Mouse (Mus musculus): Measurements from ENCODE around the gene Olfr31. TPM values are rescaled to one million over a fixed set of nuclear protein-coding genes. Genes with fewer than 3 reads are reported as not detected.

Gene Olfr31
- polyA plus RNA-seq, 1 experiment from 2014 or later: not detected

DNA sequence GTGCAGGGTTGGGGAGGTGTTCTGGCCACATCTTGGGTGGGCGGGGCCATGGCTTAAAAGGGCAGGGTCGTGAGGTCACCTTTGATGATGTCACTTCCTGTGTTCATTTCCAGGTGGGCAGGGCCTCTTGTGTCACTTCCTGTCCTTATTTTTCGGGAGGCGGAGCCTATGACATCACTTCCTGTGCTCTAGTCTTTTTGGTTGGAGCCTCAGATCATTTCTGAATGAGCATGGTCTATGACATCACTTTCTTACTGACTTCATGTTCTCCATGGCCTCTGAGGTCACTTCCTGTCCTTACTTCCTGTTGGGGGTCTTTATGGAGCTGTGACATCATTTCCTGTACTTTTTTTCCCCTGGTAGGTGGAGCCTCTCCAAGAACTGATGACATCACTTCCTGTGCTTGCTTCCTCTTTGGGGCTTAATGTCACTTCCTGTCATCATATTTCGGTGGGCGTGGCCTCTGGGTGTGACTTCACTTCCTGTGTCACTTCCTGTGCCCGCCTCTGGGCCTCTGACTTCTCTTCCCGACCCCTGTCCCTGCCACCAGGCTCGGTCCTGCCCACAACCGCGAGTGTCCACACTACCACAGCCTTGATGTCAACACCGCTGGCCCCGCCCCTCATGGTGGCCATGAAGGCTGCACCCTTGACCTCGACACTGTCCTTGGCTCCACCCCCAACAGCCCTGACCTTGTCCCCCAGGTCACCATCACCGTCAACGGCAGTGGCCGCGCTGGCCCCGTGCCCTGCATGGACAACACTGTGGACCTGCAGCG lies 27.0 kb downstream of the Olfr31 start:
- Histone ChIP-seq H3K27ac (no peak overlapping the region), H3K4me3 (replicated peaks) (no peak overlapping the region), H3K4me1 (replicated peaks) (no peaks in the 10 kb centered on the region), H3K36me3 (peaks cover 12% of the 10 kb centered on the region), H3K27me3 (no peaks in the 10 kb centered on the region), H3K4me2 (replicated peaks) (no peak overlapping the region), H3K9ac (replicated peaks) (no peak overlapping the region), H3K9me3 (peaks cover 49% of the 10 kb centered on the region)
- WGBS: 97% methylated on average over 20 of the region's 20 CpGs
- no peak for ATAC-seq

DNA sequence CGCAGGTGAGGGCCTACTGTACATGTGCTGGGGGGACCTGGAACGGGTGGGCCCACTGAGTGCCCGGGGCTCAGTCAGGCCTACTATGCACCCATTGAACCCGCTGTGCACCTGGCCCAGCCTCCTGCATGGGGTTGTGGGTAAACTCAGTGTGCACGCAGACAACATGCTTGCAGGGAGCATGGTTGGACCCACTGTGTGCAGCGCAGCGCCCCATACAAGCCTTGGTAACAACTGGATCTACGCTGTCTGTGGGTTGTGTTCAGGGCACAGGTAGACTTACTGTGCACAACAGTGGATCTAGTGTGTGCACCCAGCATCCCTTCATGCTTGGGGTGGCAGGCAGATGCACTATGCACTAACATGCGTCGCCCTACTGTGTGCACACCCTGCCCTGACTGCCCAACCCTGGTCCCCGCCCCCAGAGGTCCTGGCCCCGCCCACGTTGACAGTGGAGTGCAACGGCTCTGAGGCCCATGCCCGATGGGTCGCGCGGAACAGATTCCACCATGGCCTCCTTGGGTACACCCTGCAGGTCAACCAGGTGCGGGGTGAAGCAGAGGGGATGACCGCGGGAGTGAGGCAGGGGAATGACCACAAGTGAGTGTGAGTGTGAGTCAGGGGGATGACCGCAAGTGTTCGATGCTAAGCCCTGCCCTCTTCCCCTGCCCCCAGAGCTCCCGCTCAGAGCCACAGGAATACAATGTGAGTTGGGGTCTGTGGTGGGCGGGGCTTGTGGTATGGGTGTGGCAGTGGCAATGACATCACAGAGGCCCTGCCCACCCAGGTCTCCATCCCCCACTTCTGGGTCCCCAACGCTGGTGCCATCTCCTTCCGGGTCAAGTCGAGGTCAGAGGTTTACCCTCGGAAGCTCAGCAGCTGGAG lies 27.9 kb downstream of the Olfr31 start:
- 97% methylated on average over 29 of the region's 29 CpGs for WGBS
- peaks cover 49% of the 10 kb centered on the region for H3K9me3 ChIP-seq

DNA sequence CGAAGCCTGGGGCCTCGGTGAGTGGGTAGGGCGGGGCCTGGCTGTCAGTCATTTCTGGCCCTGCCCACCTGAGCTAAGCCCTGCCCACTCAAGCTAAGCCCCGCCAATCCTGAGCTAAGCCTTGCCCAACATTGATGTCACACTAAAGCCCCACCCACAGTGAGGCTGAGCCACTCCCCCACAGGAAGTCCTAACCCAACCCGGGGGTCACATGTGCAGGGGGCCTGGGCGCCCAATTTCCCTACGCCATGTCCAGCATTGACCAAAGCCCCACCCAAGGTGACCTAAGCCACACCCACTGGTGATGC lies 28.5 kb downstream of the Olfr31 start:
- Histone ChIP-seq H3K4me1 (replicated peaks) (no peaks in the 10 kb centered on the region), H3K36me3 (peaks cover 12% of the 10 kb centered on the region), H3K4me2 (replicated peaks) (no peak overlapping the region), H3K4me3 (replicated peaks) (no peak overlapping the region), H3K27ac (no peak overlapping the region), H3K9me3 (peaks cover 49% of the 10 kb centered on the region), H3K9ac (replicated peaks) (no peak overlapping the region), H3K27me3 (no peaks in the 10 kb centered on the region)
- no peak for ATAC-seq
- 95% methylated on average over 7 of the region's 7 CpGs for WGBS

More for the DNA sequence above, 27.9 kb downstream of the Olfr31 start:
- peaks cover 12% of the 10 kb centered on the region for H3K36me3 ChIP-seq
- H3K4me3 ChIP-seq (replicated peaks): no peak overlapping the region
- no peak overlapping the region for H3K27ac ChIP-seq
- no peaks in the 10 kb centered on the region for H3K4me1 ChIP-seq (replicated peaks)
- H3K27me3 ChIP-seq: no peaks in the 10 kb centered on the region
- no peak overlapping the region for H3K9ac ChIP-seq (replicated peaks)
- ATAC-seq: no peak
- no peak overlapping the region for H3K4me2 ChIP-seq (replicated peaks)

DNA sequence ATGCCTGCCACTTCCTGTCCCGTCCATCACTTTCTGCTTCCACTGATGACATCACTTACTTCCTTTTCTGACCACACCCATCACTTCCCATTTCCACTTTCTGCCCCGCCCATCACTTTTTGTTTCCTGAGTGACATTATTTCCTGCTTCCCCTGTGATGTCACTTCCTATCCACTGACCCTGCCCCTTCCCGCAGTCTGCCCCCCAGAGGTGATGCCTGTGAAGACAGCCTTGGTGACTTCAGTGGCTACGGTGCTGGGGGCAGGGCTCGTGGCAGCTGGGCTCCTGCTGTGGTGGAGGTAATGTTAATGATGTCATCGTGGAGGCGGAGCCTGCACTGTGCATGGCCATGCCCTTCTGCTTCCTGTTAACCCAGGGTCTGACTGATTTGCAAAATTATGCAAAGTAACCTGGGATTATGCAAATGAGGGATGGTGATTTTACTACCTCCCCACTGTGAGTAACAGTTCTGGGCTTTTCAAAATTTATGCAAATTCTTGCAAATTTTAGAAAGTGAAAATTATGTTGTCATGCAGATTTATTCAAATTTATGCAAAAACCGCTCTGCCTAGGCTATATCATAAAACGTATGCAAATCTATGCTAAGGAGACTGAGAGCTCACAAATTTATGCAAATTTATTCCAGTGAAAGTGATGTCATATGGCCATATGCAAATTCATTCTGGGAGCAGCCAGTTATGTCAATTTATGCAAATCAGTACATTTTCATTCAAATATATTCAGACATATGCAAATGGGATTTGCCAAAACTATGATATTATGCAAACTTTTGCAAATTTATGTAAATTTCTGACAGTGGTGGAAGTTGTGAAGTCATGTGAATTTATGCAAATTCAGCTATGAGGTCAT lies 29.3 kb downstream of the Olfr31 start:
- Histone ChIP-seq H3K36me3 (peaks cover 12% of the 10 kb centered on the region), H3K4me1 (replicated peaks) (no peaks in the 10 kb centered on the region), H3K4me3 (replicated peaks) (no peak overlapping the region), H3K4me2 (replicated peaks) (no peak overlapping the region), H3K9ac (replicated peaks) (no peak overlapping the region), H3K27me3 (no peaks in the 10 kb centered on the region), H3K27ac (peak overlapping the region; percentile 41; the same call in 1 of the 2 replicates), H3K9me3 (peaks cover 45% of the 10 kb centered on the region)
- 79% methylated on average over 9 of the region's 9 CpGs for WGBS
- peak; percentile 43 for ATAC-seq

DNA sequence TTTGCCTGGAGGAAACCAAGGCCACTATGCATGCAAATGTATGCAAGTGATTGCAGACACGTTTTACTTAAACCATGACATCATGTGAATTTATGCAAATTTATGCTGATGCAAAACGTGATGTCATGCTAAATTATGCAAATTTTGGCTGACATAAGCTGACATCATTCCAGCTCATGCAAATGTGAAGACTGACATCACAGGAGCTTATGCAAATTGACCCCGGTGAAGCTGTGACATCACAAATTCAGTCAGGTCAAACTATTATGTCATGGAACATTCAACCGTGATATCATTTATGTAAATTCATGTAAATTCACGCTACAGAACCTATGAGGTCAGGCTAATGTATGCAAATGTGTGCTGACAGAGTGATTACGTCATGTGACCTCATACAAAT lies 30.0 kb downstream of the Olfr31 start:
- no peak overlapping the region for H3K4me2 ChIP-seq (replicated peaks)
- 73% methylated on average over 6 of the region's 6 CpGs for WGBS
- ATAC-seq: no peak

DNA sequence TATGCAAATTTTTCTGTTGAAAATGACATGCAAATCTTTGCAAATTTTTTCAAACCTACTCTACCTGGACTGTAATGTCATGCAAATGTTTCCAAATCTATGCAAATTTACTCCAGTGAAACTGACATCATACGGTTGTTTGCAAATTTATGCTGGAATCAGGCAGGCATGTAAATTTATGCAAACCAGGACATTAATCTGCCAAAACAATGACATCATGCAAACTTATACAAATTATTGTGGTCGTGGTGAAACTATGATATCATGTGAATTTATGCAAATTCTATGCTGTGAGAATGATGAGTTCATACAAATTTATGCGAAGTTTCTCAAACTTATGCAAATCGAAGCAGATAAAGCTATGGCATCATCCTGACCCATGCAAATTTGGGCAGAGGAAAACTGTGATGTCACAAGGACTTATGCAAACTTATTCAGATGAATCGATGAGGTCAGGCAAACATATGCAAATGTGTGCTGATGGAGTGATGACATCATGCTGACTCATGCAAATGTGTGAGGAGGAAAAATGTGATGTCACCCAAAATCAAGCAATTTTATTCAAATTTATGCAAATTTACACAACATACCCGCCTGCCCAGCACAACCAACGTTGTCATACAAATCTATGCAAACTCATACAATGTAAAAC lies 30.6 kb downstream of the Olfr31 start:
- WGBS: 88% methylated on average over 7 of the region's 7 CpGs
- no peak for ATAC-seq
- no peak overlapping the region for H3K4me2 ChIP-seq (replicated peaks)
- no peak overlapping the region for H3K27ac ChIP-seq
- peaks cover 32% of the 10 kb centered on the region for H3K9me3 ChIP-seq
- H3K36me3 ChIP-seq: peaks cover 12% of the 10 kb centered on the region
- no peak overlapping the region for H3K4me3 ChIP-seq (replicated peaks)
- H3K9ac ChIP-seq (replicated peaks): no peak overlapping the region
- no peaks in the 10 kb centered on the region for H3K27me3 ChIP-seq
- no peaks in the 10 kb centered on the region for H3K4me1 ChIP-seq (replicated peaks)

More for the DNA sequence above, 30.0 kb downstream of the Olfr31 start:
- Histone ChIP-seq H3K4me1 (replicated peaks) (no peaks in the 10 kb centered on the region), H3K4me3 (replicated peaks) (no peak overlapping the region), H3K36me3 (peaks cover 12% of the 10 kb centered on the region), H3K27ac (no peak overlapping the region), H3K9me3 (peaks cover 38% of the 10 kb centered on the region), H3K9ac (replicated peaks) (no peak overlapping the region), H3K27me3 (no peaks in the 10 kb centered on the region)

DNA sequence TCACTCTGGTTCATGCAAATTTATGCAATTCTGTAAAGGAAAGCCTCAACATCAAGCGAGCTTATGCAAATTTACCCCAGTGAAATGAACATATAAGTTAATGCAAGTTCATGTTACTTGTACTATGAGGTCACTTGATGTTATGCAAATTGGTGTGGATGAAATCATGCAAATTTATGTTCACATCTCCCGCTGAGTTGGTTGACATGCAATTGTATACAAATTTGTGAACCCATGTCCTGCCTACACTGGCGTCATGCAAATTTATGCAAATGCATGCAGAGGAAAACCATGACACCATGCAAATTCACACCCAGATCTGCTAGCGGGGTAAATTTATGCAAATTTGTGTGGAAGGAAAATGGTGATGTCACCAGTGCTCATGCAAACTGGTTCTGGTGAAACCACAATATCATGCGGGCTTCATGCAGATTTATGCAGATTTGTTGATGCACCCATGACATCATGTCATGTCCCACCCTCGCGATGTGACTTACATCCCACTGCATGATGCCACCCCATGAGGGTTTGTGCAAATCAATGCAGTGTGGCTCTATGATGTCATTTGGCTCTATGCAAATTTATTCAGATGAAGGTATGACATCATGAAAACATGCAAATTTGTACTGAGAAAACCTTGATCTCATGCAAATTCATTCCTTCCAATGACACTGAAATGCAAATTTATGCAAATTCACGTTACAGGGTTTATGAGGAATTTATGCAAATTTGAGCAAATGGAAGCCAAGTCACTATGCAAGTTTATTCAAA lies 31.3 kb downstream of the Olfr31 start:
- peaks cover 12% of the 10 kb centered on the region for H3K36me3 ChIP-seq
- H3K4me1 ChIP-seq (replicated peaks): no peaks in the 10 kb centered on the region
- no peaks in the 10 kb centered on the region for H3K27me3 ChIP-seq
- H3K4me2 ChIP-seq (replicated peaks): no peak overlapping the region
- H3K9ac ChIP-seq (replicated peaks): no peak overlapping the region
- ATAC-seq: no peak
- 83% methylated on average over 8 of the region's 8 CpGs for WGBS
- no peak overlapping the region for H3K4me3 ChIP-seq (replicated peaks)
- H3K27ac ChIP-seq: no peak overlapping the region
- peaks cover 26% of the 10 kb centered on the region for H3K9me3 ChIP-seq

DNA sequence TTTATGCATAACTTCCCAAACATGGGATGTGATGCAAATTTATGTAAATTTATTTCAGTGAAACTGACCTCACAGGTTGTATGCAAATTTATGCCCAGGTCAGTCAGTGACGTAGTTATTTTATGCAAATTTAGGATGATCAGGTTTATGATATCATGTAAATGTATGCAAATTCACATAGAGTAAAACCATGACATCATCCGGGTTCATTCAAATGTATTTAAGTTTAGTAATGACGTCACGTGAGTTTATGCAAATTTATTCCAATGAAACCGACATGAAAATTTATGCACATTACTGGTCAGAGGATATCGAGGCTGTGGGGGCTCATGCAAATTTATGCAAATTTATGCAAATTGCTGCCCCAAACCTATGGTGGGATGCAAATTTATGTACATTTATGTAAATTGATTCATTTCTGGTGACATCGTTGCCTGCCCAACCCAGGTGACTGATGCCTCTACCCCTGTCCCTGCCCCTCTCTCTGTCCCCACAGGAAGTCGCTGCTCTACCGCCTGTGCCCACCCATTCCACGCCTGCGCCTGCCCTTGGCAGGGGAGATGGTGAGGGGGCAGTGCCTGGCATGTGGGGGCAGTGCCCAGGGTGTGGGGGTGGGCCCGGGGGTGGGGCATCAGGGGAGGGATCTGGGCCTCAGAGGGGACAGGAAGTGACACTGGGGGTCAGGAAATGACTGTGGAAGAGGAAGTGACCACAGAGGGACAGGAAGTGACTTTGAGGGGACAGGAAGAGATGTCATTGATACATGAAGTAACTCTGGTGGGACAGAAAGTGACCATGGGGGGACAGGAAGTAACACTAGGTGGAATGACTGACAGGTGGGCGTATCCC lies 32.1 kb downstream of the Olfr31 start:
- H3K4me1 ChIP-seq (replicated peaks): no peaks in the 10 kb centered on the region
- H3K9me3 ChIP-seq: peaks cover 18% of the 10 kb centered on the region
- H3K4me2 ChIP-seq (replicated peaks): no peak overlapping the region
- no peak overlapping the region for H3K9ac ChIP-seq (replicated peaks)
- H3K27me3 ChIP-seq: no peaks in the 10 kb centered on the region
- WGBS: 78% methylated on average over 13 of the region's 13 CpGs
- peaks cover 12% of the 10 kb centered on the region for H3K36me3 ChIP-seq
- H3K4me3 ChIP-seq (replicated peaks): no peak overlapping the region
- no peak overlapping the region for H3K27ac ChIP-seq
- peak; percentile 80 for ATAC-seq

DNA sequence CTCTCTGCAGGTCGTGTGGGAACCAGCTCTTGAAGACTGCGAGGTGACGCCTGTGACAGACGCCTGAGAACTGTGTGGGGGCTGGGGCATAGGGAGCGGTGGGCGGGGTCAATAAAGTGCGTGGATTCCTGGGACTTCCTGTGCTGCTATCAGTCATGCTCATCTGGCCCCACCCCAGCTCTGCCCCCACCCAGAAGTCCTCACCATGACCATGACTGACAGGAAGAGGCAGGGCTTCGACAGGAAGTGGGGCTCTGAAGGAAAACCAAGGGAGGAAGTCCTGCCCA lies 32.7 kb downstream of the Olfr31 start:
- Histone ChIP-seq H3K27me3 (no peaks in the 10 kb centered on the region), H3K9me3 (peaks cover 12% of the 10 kb centered on the region), H3K27ac (no peak overlapping the region), H3K4me3 (replicated peaks) (no peak overlapping the region), H3K4me2 (replicated peaks) (no peak overlapping the region), H3K9ac (replicated peaks) (no peak overlapping the region), H3K36me3 (peaks cover 6% of the 10 kb centered on the region), H3K4me1 (replicated peaks) (no peaks in the 10 kb centered on the region)
- WGBS: 90% methylated on average over 8 of the region's 8 CpGs
- ATAC-seq: peak; percentile 55
